Mouse (Mus musculus) megakaryocyte, embryonic 14.5 days (primary cell): ENCODE measurements at regions not wholly inside any gene's neighbourhood (a gene's known extent, or its start where the extent isn't known, plus 50 kb on each side); places are given as distances from the start of the nearest gene placed in this dataset.

Source experiments
- H3K27me3 ChIP-seq: replicated peaks from 2 replicates; pipeline ENCODE3; 2012; ENCODE audit warnings: inconsistent platforms
- H3K36me3 ChIP-seq: replicated peaks from 2 replicates; pipeline ENCODE3; 2012; ENCODE audit warnings: low read length, inconsistent platforms, mixed read lengths
- H3K4me1 ChIP-seq: 2 replicates; pipeline ENCODE4 v1.6.1; 2012; ENCODE audit warnings: inconsistent platforms
- H3K4me3 ChIP-seq: replicated peaks from 2 replicates; pipeline ENCODE3; 2012; ENCODE audit warnings: moderate library complexity, mild to moderate bottlenecking, inconsistent platforms
- H3K9me3 ChIP-seq: 2 replicates; pipeline ENCODE4 v1.6.1; 2012; ENCODE audit warnings: inconsistent platforms
- FLI1 ChIP-seq: IDR thresholded peaks from 2 replicates; pipeline ENCODE4 v1.6.1; 2012; ENCODE audit warnings: low read length, inconsistent platforms, mixed read lengths
- GATA1 ChIP-seq: IDR thresholded peaks from 3 replicates; pipeline ENCODE4 v1.6.1; 2012; ENCODE audit warnings: mixed read lengths, low read length, inconsistent platforms, borderline replicate concordance

- Histone ChIP-seq H3K36me3 (no peaks in the 10 kb centered on the region), H3K4me3 (no peak overlapping the region), H3K4me1 (no peaks in the 10 kb centered on the region), H3K27me3 (peaks cover 2% of the 10 kb centered on the region), H3K9me3 (peaks cover 20% of the 10 kb centered on the region)
- TF ChIP-seq FLI1: no peak
- TF ChIP-seq GATA1: no peak
These were observed 132.9 kb upstream of the Slc38a2 start for GRCm38 (mm10) chr15:96832389-96832788.

GRCm38 (mm10) chr15:96831256-96831655 lies 131.7 kb upstream of the Slc38a2 start:
- Histone ChIP-seq H3K4me1 (no peaks in the 10 kb centered on the region), H3K4me3 (no peak overlapping the region), H3K36me3 (no peaks in the 10 kb centered on the region), H3K27me3 (peaks cover 2% of the 10 kb centered on the region), H3K9me3 (peaks cover 20% of the 10 kb centered on the region)
- TF ChIP-seq FLI1 (no peak), GATA1 (no peak)

GRCm38 (mm10) chr15:96830578-96830977 lies 131.0 kb upstream of the Slc38a2 start:
- H3K27me3 ChIP-seq: no peaks in the 10 kb centered on the region
- no peaks in the 10 kb centered on the region for H3K36me3 ChIP-seq
- H3K4me3 ChIP-seq: no peak overlapping the region
- no peak for TF ChIP-seq FLI1
- no peak for TF ChIP-seq GATA1
- H3K9me3 ChIP-seq: peaks cover 16% of the 10 kb centered on the region; the same call in 1 of the 2 replicates
- H3K4me1 ChIP-seq: no peaks in the 10 kb centered on the region

- H3K9me3 ChIP-seq: peaks cover 16% of the 10 kb centered on the region; the same call in 1 of the 2 replicates
These were observed 130.4 kb upstream of the Slc38a2 start for GRCm38 (mm10) chr15:96829941-96830340.

GRCm38 (mm10) chr15:96828681-96829080 lies 129.2 kb upstream of the Slc38a2 start:
- H3K27me3 ChIP-seq: no peaks in the 10 kb centered on the region
- H3K36me3 ChIP-seq: no peaks in the 10 kb centered on the region
- no peak overlapping the region for H3K4me3 ChIP-seq
- H3K4me1 ChIP-seq: no peaks in the 10 kb centered on the region
- no peak for TF ChIP-seq FLI1
- no peak for TF ChIP-seq GATA1
- H3K9me3 ChIP-seq: peaks cover 17% of the 10 kb centered on the region; the same call in 1 of the 2 replicates

More at GRCm38 (mm10) chr15:96829941-96830340, 130.4 kb upstream of the Slc38a2 start:
- Histone ChIP-seq H3K36me3 (no peaks in the 10 kb centered on the region), H3K4me1 (no peaks in the 10 kb centered on the region), H3K27me3 (no peaks in the 10 kb centered on the region), H3K4me3 (no peak overlapping the region)
- TF ChIP-seq GATA1 (no peak), FLI1 (no peak)

- no peak overlapping the region for H3K4me3 ChIP-seq
- no peaks in the 10 kb centered on the region for H3K27me3 ChIP-seq
- peaks cover 17% of the 10 kb centered on the region; the same call in 1 of the 2 replicates for H3K9me3 ChIP-seq
- H3K36me3 ChIP-seq: no peaks in the 10 kb centered on the region
- TF ChIP-seq GATA1 (no peak), FLI1 (no peak)
- no peaks in the 10 kb centered on the region for H3K4me1 ChIP-seq
These were observed 128.4 kb upstream of the Slc38a2 start for GRCm38 (mm10) chr15:96827931-96828330.

GRCm38 (mm10) chr15:96818435-96818834 lies 118.9 kb upstream of the Slc38a2 start:
- Histone ChIP-seq H3K9me3 (peaks cover 8% of the 10 kb centered on the region), H3K36me3 (no peaks in the 10 kb centered on the region), H3K4me3 (peak overlapping the region; percentile 55), H3K27me3 (no peaks in the 10 kb centered on the region), H3K4me1 (peaks cover 7% of the 10 kb centered on the region; the same call in 1 of the 2 replicates)
- TF ChIP-seq FLI1 (no peak), GATA1 (no peak)

GRCm38 (mm10) chr15:96817626-96818025 lies 118.1 kb upstream of the Slc38a2 start:
- peaks cover 7% of the 10 kb centered on the region; the same call in 1 of the 2 replicates for H3K4me1 ChIP-seq
- TF ChIP-seq FLI1: no peak
- TF ChIP-seq GATA1: no peak
- no peaks in the 10 kb centered on the region for H3K36me3 ChIP-seq
- no peaks in the 10 kb centered on the region for H3K27me3 ChIP-seq
- H3K4me3 ChIP-seq: no peak overlapping the region
- peaks cover 10% of the 10 kb centered on the region for H3K9me3 ChIP-seq

GRCm38 (mm10) chr15:96816997-96817570 lies 117.6 kb upstream of the Slc38a2 start:
- TF ChIP-seq FLI1 (no peak), GATA1 (no peak)
- H3K4me3 ChIP-seq: no peak overlapping the region
- H3K27me3 ChIP-seq: no peaks in the 10 kb centered on the region
- no peaks in the 10 kb centered on the region for H3K36me3 ChIP-seq
- H3K4me1 ChIP-seq: peaks cover 7% of the 10 kb centered on the region; the same call in 1 of the 2 replicates
- peaks cover 16% of the 10 kb centered on the region for H3K9me3 ChIP-seq

- H3K4me1 ChIP-seq: peaks cover 7% of the 10 kb centered on the region; the same call in 1 of the 2 replicates
- TF ChIP-seq FLI1 (no peak), GATA1 (no peak)
These were observed 113.9 kb upstream of the Slc38a2 start for GRCm38 (mm10) chr15:96813472-96813871.

GRCm38 (mm10) chr15:96802729-96803053 lies 103.2 kb upstream of the Slc38a2 start:
- Histone ChIP-seq H3K4me3 (no peak overlapping the region), H3K27me3 (no peaks in the 10 kb centered on the region), H3K36me3 (no peaks in the 10 kb centered on the region), H3K4me1 (peaks cover 16% of the 10 kb centered on the region), H3K9me3 (no peaks in the 10 kb centered on the region)
- no peak for TF ChIP-seq GATA1
- no peak for TF ChIP-seq FLI1

More at GRCm38 (mm10) chr15:96813472-96813871, 113.9 kb upstream of the Slc38a2 start:
- Histone ChIP-seq H3K4me3 (no peak overlapping the region), H3K27me3 (no peaks in the 10 kb centered on the region), H3K36me3 (no peaks in the 10 kb centered on the region), H3K9me3 (peaks cover 21% of the 10 kb centered on the region)
